Mouse (Mus musculus) limb, embryonic 14.5 days (tissue): Measurements from ENCODE around the gene Memo1. TPM values are rescaled to one million over a fixed set of nuclear protein-coding genes. Genes with fewer than 3 reads are reported as not detected.
"Not testable (repeated sequence)": the region's sequence is repeated elsewhere in the genome, so short reads cannot be mapped to it uniquely, and the experiment has no call there.

ENCODE experiments used
- ATAC-seq: fragments of 200-750 bp; cut with Nextera tagmentation; 2 replicates; pipeline ENCODE4 v1.8.0; 2017; ENCODE audit warnings: low read depth, moderate number of reproducible peaks, moderate TSS enrichment; ENCODE audit not compliant: low FRiP score
- DNase-seq: peaks from one replicate; pipeline ENCODE4 v3.0.0-alpha.2; 2015; ENCODE audit warnings: low spot score
- H3K27ac ChIP-seq: fragments of 300-500 bp; sonication (generic); replicated peaks from 2 replicates; pipeline ENCODE4 v1.5.1; 2014; ENCODE audit warnings: low read depth, mild to moderate bottlenecking, low read length, moderate library complexity, mixed read lengths
- H3K27me3 ChIP-seq: fragments of 300-500 bp; sonication (generic); 2 replicates; pipeline ENCODE4 v1.6.1; 2014; ENCODE audit warnings: low read length, mixed read lengths; ENCODE audit not compliant: control insufficient read depth, insufficient read depth
- H3K36me3 ChIP-seq: fragments of 300-500 bp; sonication (generic); 2 replicates; pipeline ENCODE4 v1.6.1; 2014; ENCODE audit warnings: mild to moderate bottlenecking, low read length, moderate library complexity, mixed read lengths; ENCODE audit not compliant: control insufficient read depth, insufficient read depth
- H3K4me1 ChIP-seq: fragments of 300-500 bp; sonication (generic); 2 replicates; pipeline ENCODE4 v1.6.1; 2014; ENCODE audit warnings: antibody characterized with exemption, low read length, mixed read lengths; ENCODE audit not compliant: control insufficient read depth, insufficient read depth
- H3K4me2 ChIP-seq: fragments of 300-500 bp; sonication (generic); replicated peaks from 2 replicates; pipeline ENCODE4 v1.6.1; 2014; ENCODE audit warnings: low read depth, mild to moderate bottlenecking, low read length, moderate library complexity; ENCODE audit not compliant: severe bottlenecking
- H3K4me3 ChIP-seq: fragments of 300-500 bp; sonication (generic); replicated peaks from 2 replicates; pipeline ENCODE4 v1.5.1; 2014; ENCODE audit warnings: low read length
- H3K9ac ChIP-seq: fragments of 300-500 bp; sonication (generic); 2 replicates; pipeline ENCODE4 v1.6.1; 2014; ENCODE audit warnings: mild to moderate bottlenecking, low read depth, low read length, moderate library complexity; ENCODE audit not compliant: severe bottlenecking
- H3K9me3 ChIP-seq: fragments of 300-500 bp; sonication (generic); 2 replicates; pipeline ENCODE4 v1.6.1; 2016; ENCODE audit warnings: low read length; ENCODE audit not compliant: control insufficient read depth
- POLR2A ChIP-seq: fragments of 200-500 bp; IDR thresholded peaks from 2 replicates; pipeline ENCODE4 v1.8.0; 2012; ENCODE audit warnings: inconsistent platforms, mild to moderate bottlenecking, moderate library complexity, borderline replicate concordance; ENCODE audit not compliant: insufficient read depth, insufficient read length; ENCODE audit errors: extremely low read depth
- WGBS: fragments of 180-500 bp; shearing (Covaris S2); extraction: QIAGEN DNeasy Blood & Tissue Kit; methylation state at CpG from one replicate; pipeline ENCODE4 v1.1.7; 2014; 5-methylcytosine and 5-hydroxymethylcytosine counted together
- polyA plus RNA-seq, 2 experiments: library from polyadenylated mRNA; depleted of rRNA in 1 of 2; stranded (reverse) in 1 of 2; unstranded in 1 of 2; fragments of >200 nt; fragmentation: Nextera tagmentation in 1 of 2; extraction: Ambion mirVana in 1 of 2; gene quantifications; 2 replicates each; pipeline versions ENCODE4 v1.2.1 to v1.2.3; 2012 to 2014

The Memo1 gene
- polyA plus RNA-seq, 2 experiments, result 75.0 to 98.9 TPM

DNA sequence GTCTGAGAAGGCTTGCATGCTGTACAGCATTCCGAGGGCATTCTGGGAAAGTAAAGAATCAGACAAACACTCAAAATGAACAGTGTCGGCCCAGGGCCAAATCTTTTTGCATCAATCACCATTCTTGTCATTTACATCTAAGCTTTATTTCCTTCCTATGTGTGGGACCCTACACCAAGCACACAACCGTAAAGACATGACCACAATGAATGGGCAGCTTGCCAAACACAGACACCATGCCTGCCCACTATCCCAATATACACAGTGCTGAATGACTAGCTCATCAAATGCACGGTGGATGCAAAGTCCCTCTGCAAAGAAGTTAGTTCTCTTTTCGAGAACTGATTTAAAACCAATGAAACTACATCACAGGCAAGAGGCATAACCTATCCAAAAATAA, 109.1 kb downstream of the Memo1 start:
- peak; percentile 9 for DNase-seq
- ATAC-seq, result no peak
- H3K9me3 ChIP-seq, result no peaks in the 10 kb centered on the region
- no peak overlapping the region for H3K4me2 ChIP-seq
- H3K4me3 ChIP-seq, result no peak overlapping the region
- H3K27ac ChIP-seq, result no peak overlapping the region
- no peak for TF ChIP-seq POLR2A
- H3K36me3 ChIP-seq, result peaks cover 4% of the 10 kb centered on the region; the same call in 1 of the 2 replicates
- 67% methylated on average over 5 of the region's 5 CpGs for WGBS
- no peak overlapping the region for H3K9ac ChIP-seq
- no peaks in the 10 kb centered on the region for H3K27me3 ChIP-seq
- H3K4me1 ChIP-seq, result no peaks in the 10 kb centered on the region

DNA sequence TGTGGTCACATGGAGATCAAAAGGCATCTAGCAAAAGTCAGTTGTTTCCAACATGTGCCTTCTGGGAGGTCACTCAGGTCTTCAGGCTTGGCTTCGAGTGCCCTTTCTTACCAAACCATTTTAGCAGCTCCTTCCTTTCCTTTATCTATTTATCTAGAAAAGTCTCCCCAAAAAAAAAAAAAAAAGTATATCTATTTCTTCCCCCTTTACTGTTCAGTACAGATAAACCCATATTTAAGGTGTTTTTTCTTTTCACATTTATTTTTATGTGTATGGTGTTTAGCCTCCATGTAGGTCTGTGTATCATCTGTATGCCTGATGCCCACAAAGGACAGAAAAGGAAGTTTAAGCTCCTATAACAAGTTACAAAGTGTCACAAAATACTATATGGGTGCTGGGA, 110.6 kb downstream of the Memo1 start:
- DNase-seq, result no peak
- Histone ChIP-seq H3K9ac (no peak overlapping the region), H3K9me3 (no peaks in the 10 kb centered on the region), H3K4me3 (no peak overlapping the region), H3K4me2 (no peak overlapping the region), H3K27ac (no peak overlapping the region), H3K36me3 (peaks cover 4% of the 10 kb centered on the region; the same call in 1 of the 2 replicates), H3K27me3 (no peaks in the 10 kb centered on the region), H3K4me1 (no peaks in the 10 kb centered on the region)
- TF ChIP-seq POLR2A, result no peak
- whole genome bisulfite sequencing, result 90% methylated on average over 1 of the region's 1 CpGs
- no peak for ATAC-seq

DNA sequence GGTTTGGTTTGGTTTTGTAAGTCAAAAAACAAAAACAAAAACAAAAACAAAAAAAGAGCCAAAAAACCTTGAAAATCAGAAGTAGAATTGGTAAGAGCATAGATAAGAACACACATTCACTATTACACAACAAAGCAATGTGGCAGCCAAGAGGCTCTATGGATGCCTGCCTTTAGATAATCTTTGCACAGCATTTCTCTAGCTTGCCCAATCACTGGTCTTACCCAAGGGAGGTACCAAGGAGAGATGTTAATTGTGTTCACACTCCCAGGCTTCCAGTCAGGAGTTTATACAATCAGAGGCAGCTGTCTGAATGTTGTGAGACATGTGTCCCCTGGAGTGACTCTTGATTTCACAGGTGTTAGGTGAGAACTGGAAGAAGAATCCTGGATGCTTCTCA, 114.4 kb downstream of the Memo1 start:
- DNase-seq (no peak), ATAC-seq (no peak)
- Histone ChIP-seq H3K4me3 (no peak overlapping the region), H3K4me1 (no peaks in the 10 kb centered on the region), H3K9ac (no peak overlapping the region), H3K27ac (no peak overlapping the region), H3K27me3 (no peaks in the 10 kb centered on the region), H3K4me2 (no peak overlapping the region), H3K9me3 (no peaks in the 10 kb centered on the region), H3K36me3 (peaks cover 4% of the 10 kb centered on the region; the same call in 1 of the 2 replicates)
- no peak for TF ChIP-seq POLR2A

DNA sequence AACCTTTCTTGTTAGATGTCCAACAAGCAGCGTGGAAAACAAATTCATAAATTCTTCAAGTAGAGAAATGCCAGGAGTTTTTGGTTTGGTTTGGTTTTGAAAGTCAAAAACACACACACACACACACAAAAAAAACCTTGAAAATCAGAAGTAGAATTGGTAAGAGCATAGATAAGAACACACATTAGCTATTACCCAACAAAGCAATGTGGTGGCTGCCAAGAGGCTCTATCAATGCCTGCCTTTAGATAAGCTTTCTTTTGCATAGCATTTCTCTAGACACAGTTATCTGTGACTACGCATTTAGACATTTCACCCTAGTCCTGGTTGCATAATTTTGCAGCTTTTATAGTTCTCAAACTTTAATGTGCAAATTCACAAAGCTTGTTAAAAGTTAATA, 115.7 kb downstream of the Memo1 start:
- not testable (repeated sequence) for H3K4me3 ChIP-seq, H3K36me3 ChIP-seq, H3K9ac ChIP-seq, H3K9me3 ChIP-seq, H3K27me3 ChIP-seq, H3K27ac ChIP-seq, H3K4me1 ChIP-seq, DNase-seq, H3K4me2 ChIP-seq, ATAC-seq
- 98% methylated on average over 2 of the region's 2 CpGs for WGBS

DNA sequence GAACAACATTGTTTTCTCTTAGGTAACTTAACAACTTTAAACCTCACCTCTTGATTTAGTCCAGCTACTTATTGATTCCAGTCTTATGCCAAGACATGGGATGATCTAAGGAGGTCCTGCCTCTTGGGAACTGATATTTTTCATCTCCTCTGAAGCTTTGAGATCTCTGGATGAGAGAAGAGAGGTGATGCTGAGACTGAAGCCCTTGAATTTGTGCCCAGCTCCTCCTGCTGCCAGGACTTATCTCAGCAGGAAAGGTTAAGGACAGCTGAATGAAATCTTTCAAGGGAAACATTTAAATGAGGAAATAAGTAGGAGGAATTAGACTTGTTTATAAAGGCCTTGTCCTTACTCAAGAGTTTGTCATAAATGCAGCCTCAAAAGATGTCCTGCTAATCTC, 121.6 kb downstream of the Memo1 start:
- ATAC-seq, result no peak
- no peaks in the 10 kb centered on the region for H3K27me3 ChIP-seq

DNA sequence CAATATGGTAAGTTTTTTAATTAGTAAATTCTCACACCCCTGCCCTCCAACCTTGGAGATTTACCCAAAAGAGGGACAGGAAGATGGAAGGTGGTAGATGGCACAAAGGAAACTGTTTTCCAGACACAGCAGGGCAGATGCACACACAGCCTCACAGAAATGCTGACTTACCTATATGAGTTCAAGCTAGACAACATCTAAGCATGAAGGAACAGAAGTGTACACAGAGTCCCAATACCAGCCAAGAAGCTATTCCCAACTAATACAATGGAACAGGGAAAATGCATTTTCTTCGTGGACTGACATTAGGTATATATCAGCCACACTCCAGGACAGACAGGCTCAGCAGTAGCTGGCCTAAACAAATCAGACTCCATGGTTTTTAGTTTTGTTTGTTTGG, 122.5 kb downstream of the Memo1 start:
- Histone ChIP-seq H3K4me3 (no peak overlapping the region), H3K9me3 (no peaks in the 10 kb centered on the region), H3K27me3 (no peaks in the 10 kb centered on the region), H3K4me1 (no peaks in the 10 kb centered on the region), H3K4me2 (no peak overlapping the region), H3K36me3 (no peaks in the 10 kb centered on the region), H3K9ac (no peak overlapping the region), H3K27ac (no peak overlapping the region)
- DNase-seq, result no peak
- 68% methylated on average over 1 of the region's 1 CpGs for WGBS
- ATAC-seq, result no peak
- TF ChIP-seq POLR2A, result no peak

More for the DNA sequence above, 121.6 kb downstream of the Memo1 start:
- DNase-seq, result no peak
- no peaks in the 10 kb centered on the region for H3K36me3 ChIP-seq
- no peak overlapping the region for H3K27ac ChIP-seq
- no peak overlapping the region for H3K9ac ChIP-seq
- H3K4me1 ChIP-seq, result no peaks in the 10 kb centered on the region
- H3K9me3 ChIP-seq, result no peaks in the 10 kb centered on the region
- no peak for TF ChIP-seq POLR2A
- H3K4me2 ChIP-seq, result no peak overlapping the region
- H3K4me3 ChIP-seq, result no peak overlapping the region
